Mouse (Mus musculus) stomach, embryonic 14.5 days (tissue): ENCODE measurements around the gene Zfp354c. TPM values are rescaled to one million over a fixed set of nuclear protein-coding genes. Genes with fewer than 3 reads are reported as not detected.

Source experiments
- ATAC-seq: fragments of 200-750 bp; cut with Nextera tagmentation; 2 replicates; pipeline ENCODE4 v1.8.0; 2017; ENCODE audit warnings: low read depth, moderate TSS enrichment; ENCODE audit not compliant: insufficient number of reproducible peaks, insufficient read depth, low FRiP score
- H3K27ac ChIP-seq: fragments of 300-500 bp; sonication (generic); 2 replicates; pipeline ENCODE4 v1.5.1; 2014; ENCODE audit warnings: mild to moderate bottlenecking, low read length, moderate library complexity, mixed read lengths
- H3K27me3 ChIP-seq: fragments of 300-500 bp; sonication (generic); 2 replicates; pipeline ENCODE4 v1.6.1; 2014; ENCODE audit warnings: low read length, control low read depth, mixed read lengths; ENCODE audit not compliant: control insufficient read depth, insufficient read depth
- H3K36me3 ChIP-seq: fragments of 300-500 bp; sonication (generic); 2 replicates; pipeline ENCODE4 v1.6.1; 2014; ENCODE audit warnings: mild to moderate bottlenecking, control low read depth, low read length, moderate library complexity, mixed read lengths; ENCODE audit not compliant: control insufficient read depth, insufficient read depth
- H3K4me1 ChIP-seq: fragments of 300-500 bp; sonication (generic); 2 replicates; pipeline ENCODE4 v1.6.1; 2014; ENCODE audit warnings: low read length, control low read depth, mixed read lengths; ENCODE audit not compliant: control insufficient read depth, insufficient read depth
- H3K4me2 ChIP-seq: fragments of 300-500 bp; sonication (generic); replicated peaks from 2 replicates; pipeline ENCODE4 v1.6.1; 2014; ENCODE audit warnings: low read depth, low read length, control low read depth
- H3K4me3 ChIP-seq: fragments of 300-500 bp; sonication (generic); 2 replicates; pipeline ENCODE4 v1.5.1; 2014; ENCODE audit warnings: low read depth, low read length, control low read depth
- H3K9ac ChIP-seq: fragments of 300-500 bp; sonication (generic); replicated peaks from 2 replicates; pipeline ENCODE4 v1.6.1; 2014; ENCODE audit warnings: low read depth, mild to moderate bottlenecking, control low read depth, low read length, moderate library complexity, mixed read lengths
- H3K9me3 ChIP-seq: fragments of 300-500 bp; sonication (generic); 2 replicates; pipeline ENCODE4 v1.6.1; 2016; ENCODE audit warnings: low read depth, low read length, control low read depth; ENCODE audit not compliant: control insufficient read depth
- WGBS: fragments of 180-500 bp; shearing (Covaris S2); extraction: QIAGEN DNeasy Blood & Tissue Kit; methylation state at CpG from one replicate; pipeline ENCODE4 v1.1.7; 2014; 5-methylcytosine and 5-hydroxymethylcytosine counted together
- polyA plus RNA-seq: library from polyadenylated mRNA; unstranded; fragments of >200 nt; fragmentation: Nextera tagmentation; extraction: Ambion mirVana; gene quantifications from 2 replicates; pipeline ENCODE4 v1.2.1, GENCODE M21; 2014

Gene Zfp354c
- polyA plus RNA-seq, 1 experiment from 2014 or later, result 40.9 TPM

DNA sequence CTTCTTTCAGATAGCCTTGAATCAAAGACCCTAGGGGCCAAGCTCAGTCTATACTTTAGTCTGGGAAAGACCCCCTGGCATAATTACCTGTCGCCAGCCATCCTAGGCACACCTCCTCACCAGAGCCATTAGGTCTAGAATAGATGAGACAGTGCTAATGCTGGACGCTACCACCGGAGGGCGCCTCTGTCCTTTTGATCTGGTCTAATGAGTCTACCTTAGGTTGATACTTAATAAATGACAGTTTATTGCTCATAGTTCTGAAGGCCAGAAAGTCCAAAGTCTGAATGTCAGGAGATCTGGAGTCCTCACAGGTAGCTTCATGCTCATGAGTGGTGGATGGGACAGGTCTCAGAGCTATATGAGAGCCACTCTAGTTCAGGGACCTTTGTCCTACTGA, 60.5 kb downstream of the Zfp354c start:
- Histone ChIP-seq H3K4me3 (no peak overlapping the region), H3K9me3 (no peaks in the 10 kb centered on the region), H3K9ac (no peak overlapping the region), H3K27ac (no peak overlapping the region), H3K4me1 (no peaks in the 10 kb centered on the region), H3K4me2 (no peak overlapping the region), H3K27me3 (no peaks in the 10 kb centered on the region), H3K36me3 (no peaks in the 10 kb centered on the region)
- WGBS, result 19% methylated on average over 4 of the region's 4 CpGs
- ATAC-seq, result no peak

DNA sequence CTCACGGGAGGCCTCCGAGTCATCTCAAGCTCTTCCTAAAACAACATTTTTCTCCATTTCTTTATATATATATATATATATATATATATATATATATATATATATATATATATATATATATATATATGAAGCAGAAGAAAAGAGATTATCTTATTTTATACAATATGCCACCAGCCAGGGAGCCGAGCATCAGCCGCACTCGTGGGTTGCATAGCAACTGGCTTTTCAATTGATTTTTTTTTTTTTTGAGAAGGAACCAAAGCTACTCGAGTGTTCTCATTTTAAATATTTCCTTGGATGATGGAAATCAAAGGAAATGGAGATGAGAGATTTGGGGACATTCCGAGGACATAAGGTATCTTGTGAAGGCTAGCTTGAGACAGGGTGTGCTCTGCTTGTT, 61.1 kb downstream of the Zfp354c start:
- WGBS, result 78% methylated on average over 7 of the region's 7 CpGs
- Histone ChIP-seq H3K9me3 (no peaks in the 10 kb centered on the region), H3K27me3 (no peaks in the 10 kb centered on the region), H3K27ac (no peak overlapping the region), H3K4me3 (no peak overlapping the region), H3K4me2 (no peak overlapping the region), H3K36me3 (no peaks in the 10 kb centered on the region), H3K4me1 (no peaks in the 10 kb centered on the region), H3K9ac (no peak overlapping the region)
- no peak for ATAC-seq

Other genes starting within 250 kb of the Zfp354c start
- gene Adamts2, start 225.6 kb downstream of the Zfp354c start, polyA plus RNA-seq, result 11.7 and 13.0 TPM in 2 replicates
- gene Zfp879, start 13.8 kb upstream of the Zfp354c start, polyA plus RNA-seq, result 0.65 and 1.0 TPM in 2 replicates
- not detected in 2 replicates for gene Grm6, start 23.0 kb upstream of the Zfp354c start, polyA plus RNA-seq
- gene Zfp454, start 59.9 kb upstream of the Zfp354c start, polyA plus RNA-seq, result 8.4 and 9.9 TPM in 2 replicates
- 12.1 and 18.7 TPM in 2 replicates for gene Zfp2, start 88.4 kb upstream of the Zfp354c start, polyA plus RNA-seq
- gene Zfp354b, start 103.9 kb upstream of the Zfp354c start, polyA plus RNA-seq, result 2.3 and 2.9 TPM in 2 replicates
- not detected in 2 replicates for gene 4933414I15Rik, start 116.0 kb upstream of the Zfp354c start, polyA plus RNA-seq
- not detected in 2 replicates for gene Prop1, start 126.0 kb upstream of the Zfp354c start, polyA plus RNA-seq
- gene Olfr1378, start 138.8 kb upstream of the Zfp354c start, polyA plus RNA-seq, result not detected in 2 replicates
- gene Olfr1377, start 154.2 kb upstream of the Zfp354c start, polyA plus RNA-seq, result not detected in 2 replicates
- gene Olfr51, start 175.9 kb upstream of the Zfp354c start, polyA plus RNA-seq, result not detected in 2 replicates
- not detected in 2 replicates for gene Olfr54, start 186.5 kb upstream of the Zfp354c start, polyA plus RNA-seq
- not detected in 2 replicates for gene Olfr1375, start 220.4 kb upstream of the Zfp354c start, polyA plus RNA-seq
- 8.9 and 9.0 TPM in 2 replicates for gene Zfp354a, start 231.5 kb upstream of the Zfp354c start, polyA plus RNA-seq